Mouse (Mus musculus): ENCODE measurements at regions not wholly inside any gene's neighbourhood (a gene's known extent, or its start where the extent isn't known, plus 50 kb on each side); places are given as distances from the start of the nearest gene placed in this dataset.

GRCm38 (mm10) chr13:12929806-12930205 is 75.4 kb downstream of the Prl2c2 start:
- no peak for TF ChIP-seq CTCF (IDR thresholded peaks at IDR 0.05; ENCODE audit: control insufficient read depth, insufficient read depth, insufficient read length)
- TF ChIP-seq MAX (IDR thresholded peaks at IDR 0.05): no peak

All from C2C12 (cell line).